In genomic region chr7:109704016-109704377, GRCm38 (mm10) we compare ENCODE assay signal across 8 mouse cellular contexts. TPM values are rescaled to one million over a fixed set of nuclear protein-coding genes. Genes with fewer than 3 reads are reported as not detected.
DNase-seq lines count a peak whose midpoint lies in the region; ATAC-seq and TF ChIP-seq lines count a peak whose summit lies in the region.

No protein-coding gene starts in this region.

- H3K27me3 ChIP-seq in kidney, adult 2 months (replicated peaks; ENCODE audit: control insufficient read depth, insufficient read depth, low read length): no peaks in the 10 kb centered on the region
- no peaks in the 10 kb centered on the region; the same call in 1 of the 2 replicates for H3K27me3 ChIP-seq in intestine, embryonic 14.5 days (replicated peaks; ENCODE audit: control insufficient read depth, insufficient read depth, low read length)
- H3K27me3 ChIP-seq in midbrain, postnatal 0 days (ENCODE audit: insufficient read depth, low read length): no peaks in the 10 kb centered on the region

- peaks cover 9% of the 10 kb centered on the region; the same call in 1 of the 2 replicates for H3K4me1 ChIP-seq in kidney, adult 2 months (ENCODE audit: control insufficient read depth, insufficient read depth, low read length)
- H3K4me1 ChIP-seq in brown adipose tissue, adult 24 weeks (ENCODE audit: control insufficient read depth, insufficient read depth, insufficient read length, low read length): no peaks in the 10 kb centered on the region; the same call in 1 of the 2 replicates
- peaks cover 13% of the 10 kb centered on the region for H3K4me1 ChIP-seq in intestine, embryonic 14.5 days (replicated peaks; ENCODE audit: control insufficient read depth, insufficient read depth, low read length)
- no peaks in the 10 kb centered on the region for H3K4me1 ChIP-seq in midbrain, postnatal 0 days (ENCODE audit: insufficient read depth, low read length)

- H3K4me3 ChIP-seq in kidney, adult 2 months (ENCODE audit: insufficient read depth, low read depth, low read length): peak overlapping the region; percentile 91
- H3K4me3 ChIP-seq in brown adipose tissue, adult 24 weeks (ENCODE audit: insufficient read depth, low read depth, low read length): peak overlapping the region; percentile 82
- peak overlapping the region; percentile 70 for H3K4me3 ChIP-seq in intestine, embryonic 14.5 days (ENCODE audit: low read depth, low read length)
- H3K4me3 ChIP-seq in midbrain, postnatal 0 days (ENCODE audit: low read depth, low read length): peak overlapping the region; percentile 71

- WGBS in kidney, adult 2 months: under 1% methylated on average over 17 of the region's 17 CpGs
- 3% methylated on average over 17 of the region's 17 CpGs for WGBS in intestine, embryonic 14.5 days
- WGBS in midbrain, postnatal 0 days: 3% methylated on average over 16 of the region's 17 CpGs

- no peaks in the 10 kb centered on the region for H3K9me3 ChIP-seq in intestine, embryonic 14.5 days (ENCODE audit: control insufficient read depth, low read length)
- no peaks in the 10 kb centered on the region for H3K9me3 ChIP-seq in midbrain, postnatal 0 days (ENCODE audit: low read length)

- intact Hi-C loops in left cerebral cortex, postnatal 36 days (cut with DNase I): no loop called here

- H3K4me2 ChIP-seq in intestine, embryonic 14.5 days (ENCODE audit: low read length): peak overlapping the region; percentile 76
- peak overlapping the region; percentile 74 for H3K4me2 ChIP-seq in midbrain, postnatal 0 days (ENCODE audit: low read depth, low read length, poor library complexity, severe bottlenecking)

- no peak for ATAC-seq in intestine, embryonic 14.5 days (replicated peaks; ENCODE audit: low FRiP score, low TSS enrichment, low read depth)
- no peak for ATAC-seq in midbrain, postnatal 0 days (ENCODE audit: low FRiP score)

- no peak for TF ChIP-seq CTCF in kidney, adult 2 months (conservative IDR thresholded peaks at IDR 0.05; ENCODE audit: insufficient read depth, insufficient read length, low read depth, low read length)
- peak; percentile 45 for TF ChIP-seq CTCF in midbrain, postnatal 0 days (IDR thresholded peaks at IDR 0.05)

- peak overlapping the region; percentile 66 for H3K9ac ChIP-seq in intestine, embryonic 14.5 days (ENCODE audit: low read length)
- H3K9ac ChIP-seq in midbrain, postnatal 0 days (replicated peaks; ENCODE audit: low read length, poor library complexity, severe bottlenecking): peak overlapping the region; percentile 64

- H3K27ac ChIP-seq in kidney, adult 2 months (ENCODE audit: insufficient read depth, low read depth, low read length): peak overlapping the region; percentile 74
- no peak overlapping the region; the same call in 1 of the 2 replicates for H3K27ac ChIP-seq in brown adipose tissue, adult 24 weeks (replicated peaks; ENCODE audit: low read depth, low read length)
- peak overlapping the region; percentile 82 for H3K27ac ChIP-seq in intestine, embryonic 14.5 days (ENCODE audit: low read depth)
- H3K27ac ChIP-seq in midbrain, postnatal 0 days (ENCODE audit: low read depth, low read length): peak overlapping the region; percentile 65

- no peaks in the 10 kb centered on the region; the same call in 1 of the 2 replicates for H3K36me3 ChIP-seq in kidney, adult 2 months (ENCODE audit: control insufficient read depth, insufficient read depth, low read length)
- H3K36me3 ChIP-seq in intestine, embryonic 14.5 days (ENCODE audit: control insufficient read depth, insufficient read depth, low read length): 0 out of 2 replicates have a peak, but pooled peaks cover 11% of the 10 kb centered on the region
- H3K36me3 ChIP-seq in midbrain, postnatal 0 days (ENCODE audit: insufficient read depth, low read length): peaks cover 2% of the 10 kb centered on the region; the same call in 1 of the 2 replicates

- TF ChIP-seq POLR2A in kidney, adult 2 months (IDR thresholded peaks at IDR 0.05; ENCODE audit: low read depth, low read length): no peak

- DNase-seq in kidney, adult 2 months: no peak
- DNase-seq in kidney, adult 11 months: no peak
- no peak for DNase-seq in intestine, embryonic 14.5 days (ENCODE audit: low spot score)
- no peak for DNase-seq in midbrain, postnatal 0 days (ENCODE audit: low spot score)
- DNase-seq in embryo, embryonic 10.5 days (ENCODE audit: low spot score): no peak
- DNase-seq in left cerebral cortex, postnatal 36 days (ENCODE audit: low spot score in 2 of 2): no peak
- no peak for DNase-seq in right cerebral cortex, postnatal 36 days (ENCODE audit: low spot score in 2 of 2)

RNA-seq across cellular contexts. Expression of gene Akip1, which starts 0.5 kb away (rescaled TPM):
- polyA plus RNA-seq in kidney, adult 2 months (2012; rRNA removed): 24.7 and 29.8 TPM in 2 replicates
- polyA plus RNA-seq in brown adipose tissue, adult 24 weeks (2012; ENCODE audit: insufficient read depth, insufficient read length, missing spikeins): 26.1 and 34.8 TPM in 2 replicates
- 29.0 and 30.9 TPM in 2 replicates for polyA plus RNA-seq in intestine, embryonic 14.5 days (2014; fragmentation: Nextera tagmentation; extraction: Ambion mirVana)
- total RNA-seq in midbrain, postnatal 0 days (2014; rRNA removed): 7.3 and 8.2 TPM in 2 replicates
- polyA plus RNA-seq in midbrain, postnatal 0 days (2015; fragmentation: Nextera tagmentation; extraction: Ambion mirVana): 12.1 and 13.7 TPM in 2 replicates
- 1 to 10 TPM; 5.2 to 5.7 TPM for total RNA-seq in left cerebral cortex, postnatal 36 days (2021)

RNA-seq across cellular contexts. Expression of gene St5, which starts 0.6 kb away (rescaled TPM):
- 39.5 and 47.6 TPM in 2 replicates for polyA plus RNA-seq in kidney, adult 2 months (2012; rRNA removed)
- polyA plus RNA-seq in brown adipose tissue, adult 24 weeks (2012; ENCODE audit: insufficient read depth, insufficient read length, missing spikeins): 6.9 and 13.4 TPM in 2 replicates
- 68.7 and 70.7 TPM in 2 replicates for polyA plus RNA-seq in intestine, embryonic 14.5 days (2014; fragmentation: Nextera tagmentation; extraction: Ambion mirVana)
- total RNA-seq in midbrain, postnatal 0 days (2014; rRNA removed): 25.8 and 48.3 TPM in 2 replicates
- polyA plus RNA-seq in midbrain, postnatal 0 days (2015; fragmentation: Nextera tagmentation; extraction: Ambion mirVana): 14.4 and 16.0 TPM in 2 replicates
- 10 to 100 TPM; 12.8 to 23.4 TPM for total RNA-seq in left cerebral cortex, postnatal 36 days (2021)

RNA-seq across cellular contexts. Expression of gene BC051019, which starts 19.7 kb away (rescaled TPM):
- 0.08 TPM in 1 of 2 replicates, not detected in the other for polyA plus RNA-seq in kidney, adult 2 months (2012; rRNA removed)
- polyA plus RNA-seq in brown adipose tissue, adult 24 weeks (2012; ENCODE audit: insufficient read depth, insufficient read length, missing spikeins): not detected in 2 replicates
- not detected in 2 replicates for polyA plus RNA-seq in intestine, embryonic 14.5 days (2014; fragmentation: Nextera tagmentation; extraction: Ambion mirVana)
- total RNA-seq in midbrain, postnatal 0 days (2014; rRNA removed): 1.5 TPM in 1 of 2 replicates, not detected in the other
- polyA plus RNA-seq in midbrain, postnatal 0 days (2015; fragmentation: Nextera tagmentation; extraction: Ambion mirVana): 0.45 and 0.58 TPM in 2 replicates
- not detected for total RNA-seq in left cerebral cortex, postnatal 36 days (2021)

RNA-seq across cellular contexts. Expression of gene Ascl3, which starts 27.5 kb away (rescaled TPM):
- 0.92 and 1.6 TPM in 2 replicates for polyA plus RNA-seq in kidney, adult 2 months (2012; rRNA removed)
- polyA plus RNA-seq in brown adipose tissue, adult 24 weeks (2012; ENCODE audit: insufficient read depth, insufficient read length, missing spikeins): not detected in 2 replicates
- 0.46 TPM in 1 of 2 replicates, not detected in the other for polyA plus RNA-seq in intestine, embryonic 14.5 days (2014; fragmentation: Nextera tagmentation; extraction: Ambion mirVana)
- total RNA-seq in midbrain, postnatal 0 days (2014; rRNA removed): not detected in 2 replicates
- 0.23 TPM in 1 of 2 replicates, not detected in the other for polyA plus RNA-seq in midbrain, postnatal 0 days (2015; fragmentation: Nextera tagmentation; extraction: Ambion mirVana)
- not detected for total RNA-seq in left cerebral cortex, postnatal 36 days (2021)

RNA-seq across cellular contexts. Expression of gene Tmem9b, which starts 48.7 kb away (rescaled TPM):
- 65.8 and 74.5 TPM in 2 replicates for polyA plus RNA-seq in kidney, adult 2 months (2012; rRNA removed)
- polyA plus RNA-seq in brown adipose tissue, adult 24 weeks (2012; ENCODE audit: insufficient read depth, insufficient read length, missing spikeins): 47.8 and 65.8 TPM in 2 replicates
- 51.3 and 52.2 TPM in 2 replicates for polyA plus RNA-seq in intestine, embryonic 14.5 days (2014; fragmentation: Nextera tagmentation; extraction: Ambion mirVana)
- total RNA-seq in midbrain, postnatal 0 days (2014; rRNA removed): 316 and 407 TPM in 2 replicates
- polyA plus RNA-seq in midbrain, postnatal 0 days (2015; fragmentation: Nextera tagmentation; extraction: Ambion mirVana): 167 and 169 TPM in 2 replicates
- total RNA-seq in left cerebral cortex, postnatal 36 days (2021): 10 to 100 TPM; 87.6 to 95.3 TPM
